Mouse (Mus musculus) ES-Bruce4 (cell line): ENCODE results near the gene Tdrd9. TPM values are rescaled to one million over a fixed set of nuclear protein-coding genes. Genes with fewer than 3 reads are reported as not detected.

Experiments
- H3K27ac ChIP-seq: 2 replicates; pipeline ENCODE4 v1.5.1; 2012; ENCODE audit warnings: low read length, inconsistent platforms; ENCODE audit not compliant: insufficient read depth
- H3K27me3 ChIP-seq: 2 replicates; pipeline ENCODE4 v1.6.1; 2012; ENCODE audit warnings: mild to moderate bottlenecking, low read length, inconsistent platforms; ENCODE audit not compliant: control insufficient read depth, poor library complexity, insufficient read depth, severe bottlenecking
- H3K36me3 ChIP-seq: 2 replicates; pipeline ENCODE4 v1.6.1; 2012; ENCODE audit warnings: inconsistent platforms, mild to moderate bottlenecking, low read length, moderate library complexity; ENCODE audit not compliant: control insufficient read depth, poor library complexity, insufficient read depth, severe bottlenecking
- H3K4me1 ChIP-seq: one replicate; pipeline ENCODE4 v1.8.1; 2011; ENCODE audit warnings: low read length; ENCODE audit not compliant: control insufficient read depth, insufficient read depth
- H3K4me3 ChIP-seq: 2 replicates; pipeline ENCODE4 v1.5.1; 2011; ENCODE audit warnings: low read depth, mild to moderate bottlenecking, low read length
- H3K9ac ChIP-seq: 2 replicates; pipeline ENCODE4 v1.6.1; 2012; ENCODE audit warnings: low read depth, mild to moderate bottlenecking, inconsistent platforms; ENCODE audit not compliant: poor library complexity, severe bottlenecking
- H3K9me3 ChIP-seq: replicated peaks from 2 replicates; pipeline ENCODE4 v1.6.1; 2012; ENCODE audit warnings: mild to moderate bottlenecking, low read length, inconsistent platforms; ENCODE audit not compliant: control insufficient read depth, poor library complexity, insufficient read depth, severe bottlenecking
- CTCF ChIP-seq: IDR thresholded peaks from one replicate; pipeline ENCODE4 v1.8.1; 2011; ENCODE audit warnings: low read depth, low read length
- EP300 ChIP-seq: IDR thresholded peaks from 2 replicates; pipeline ENCODE4 v1.6.1; 2011; ENCODE audit warnings: low read depth, low read length; ENCODE audit not compliant: insufficient read depth
- POLR2A ChIP-seq: IDR thresholded peaks from one replicate; pipeline ENCODE4 v1.8.1; 2011; ENCODE audit warnings: low read length; ENCODE audit not compliant: insufficient read depth
- polyA plus RNA-seq: library from polyadenylated mRNA; stranded (reverse); fragments of >200 nt; gene quantifications from 2 replicates; pipeline ENCODE4 v1.2.4, GENCODE M21; 2011; ENCODE audit warnings: low read depth; ENCODE audit not compliant: missing spikeins, insufficient read depth, insufficient read length

Tdrd9 gene
- polyA plus RNA-seq, 1 experiment, result not detected

GRCm38 (mm10) chr12:112091054-112091453 is 119.7 kb downstream of the Tdrd9 start:
- H3K4me3 ChIP-seq, result no peak overlapping the region
- no peak overlapping the region for H3K9ac ChIP-seq
- no peaks in the 10 kb centered on the region for H3K9me3 ChIP-seq
- H3K4me1 ChIP-seq, result no peaks in the 10 kb centered on the region
- H3K36me3 ChIP-seq, result no peaks in the 10 kb centered on the region
- no peak overlapping the region for H3K27ac ChIP-seq
- H3K27me3 ChIP-seq, result no peaks in the 10 kb centered on the region
- no peak for TF ChIP-seq POLR2A
- TF ChIP-seq CTCF, result peak; percentile 90
- no peak for TF ChIP-seq EP300

DNA sequence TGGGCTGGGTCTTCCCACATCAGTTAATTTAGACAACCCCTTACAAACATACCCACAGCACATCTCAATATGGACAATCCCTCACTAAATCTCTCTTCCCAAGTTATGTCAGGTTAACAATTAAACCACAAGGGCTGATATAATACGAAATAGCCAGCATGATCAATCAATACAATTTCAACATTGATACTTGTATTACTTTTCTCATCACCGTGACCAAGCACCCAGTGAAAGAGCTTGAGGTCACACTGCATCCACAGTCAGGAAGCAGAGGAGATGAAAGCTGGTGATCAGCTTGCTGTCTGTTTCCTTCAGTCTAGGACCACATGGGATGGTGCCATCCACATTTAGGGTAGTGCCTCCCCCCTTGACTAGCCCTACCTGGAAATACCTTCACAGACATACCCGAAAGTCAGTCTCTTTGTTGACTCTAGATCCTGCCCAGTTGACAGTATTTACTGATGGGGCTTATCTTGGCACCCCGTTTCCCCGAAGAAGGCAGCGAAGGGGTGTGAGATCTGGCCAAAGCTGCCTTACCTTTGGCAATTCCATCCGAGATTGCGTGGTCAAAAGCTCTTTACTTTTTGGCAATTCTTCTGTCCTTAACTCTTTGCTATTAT is 123.0 kb downstream of the Tdrd9 start:
- Histone ChIP-seq H3K36me3 (no peaks in the 10 kb centered on the region), H3K9me3 (no peaks in the 10 kb centered on the region), H3K4me3 (no peak overlapping the region), H3K27ac (no peak overlapping the region), H3K4me1 (no peaks in the 10 kb centered on the region), H3K27me3 (no peaks in the 10 kb centered on the region), H3K9ac (no peak overlapping the region)
- TF ChIP-seq POLR2A (no peak), EP300 (no peak), CTCF (no peak)

GRCm38 (mm10) chr12:112096051-112096732 is 124.8 kb downstream of the Tdrd9 start:
- Histone ChIP-seq H3K4me1 (no peaks in the 10 kb centered on the region), H3K36me3 (no peaks in the 10 kb centered on the region), H3K9me3 (no peaks in the 10 kb centered on the region), H3K4me3 (no peak overlapping the region), H3K9ac (no peak overlapping the region), H3K27me3 (no peaks in the 10 kb centered on the region), H3K27ac (no peak overlapping the region)
- TF ChIP-seq POLR2A, result no peak

DNA sequence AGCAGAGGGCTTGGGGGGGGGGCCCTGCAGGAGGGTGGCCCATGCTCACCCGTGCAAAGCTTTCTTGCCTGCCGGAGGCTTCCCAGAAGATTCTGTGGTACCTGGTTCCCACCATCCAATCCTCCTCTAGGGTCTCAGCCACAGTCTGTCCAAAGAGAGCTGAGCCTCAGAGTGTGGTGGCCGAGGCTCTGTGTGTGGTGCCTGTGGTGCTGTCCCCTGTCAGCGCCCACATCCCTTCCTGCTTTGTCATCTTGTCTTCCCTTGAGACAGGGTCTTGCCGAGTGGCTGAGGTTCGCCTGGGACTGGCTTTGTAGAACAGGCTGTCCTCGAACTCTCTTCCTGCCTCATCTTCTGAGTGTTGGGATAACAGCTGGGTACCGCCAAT is 125.4 kb downstream of the Tdrd9 start:
- no peaks in the 10 kb centered on the region for H3K27me3 ChIP-seq
- TF ChIP-seq CTCF, result no peak
- no peak for TF ChIP-seq EP300
- TF ChIP-seq POLR2A, result no peak
- no peaks in the 10 kb centered on the region for H3K36me3 ChIP-seq
- H3K27ac ChIP-seq, result no peak overlapping the region
- no peaks in the 10 kb centered on the region for H3K9me3 ChIP-seq
- no peaks in the 10 kb centered on the region for H3K4me1 ChIP-seq
- H3K4me3 ChIP-seq, result no peak overlapping the region
- no peak overlapping the region for H3K9ac ChIP-seq

DNA sequence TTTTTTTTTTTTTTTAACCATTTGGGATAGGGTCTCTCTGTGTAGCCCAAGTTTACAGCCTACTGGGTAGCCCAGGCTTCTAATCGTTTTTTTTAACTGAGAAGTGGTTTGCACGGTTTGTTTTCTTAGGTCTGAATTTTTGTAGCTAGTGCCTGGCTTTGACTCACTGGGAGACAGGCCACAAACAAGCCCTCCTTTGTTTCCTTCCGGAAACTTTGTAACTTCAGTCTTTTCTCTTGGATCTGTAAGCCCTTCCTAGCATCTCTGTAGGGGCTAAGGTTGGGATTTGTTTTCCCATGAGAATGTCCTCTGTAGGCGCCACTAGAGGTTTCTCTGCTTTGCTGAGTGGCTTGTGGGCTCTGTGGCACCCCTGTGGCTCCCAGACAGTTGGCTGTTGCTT is 128.7 kb downstream of the Tdrd9 start:
- Histone ChIP-seq H3K27ac (no peak overlapping the region), H3K4me1 (no peaks in the 10 kb centered on the region), H3K36me3 (no peaks in the 10 kb centered on the region), H3K9ac (no peak overlapping the region), H3K27me3 (no peaks in the 10 kb centered on the region), H3K9me3 (no peaks in the 10 kb centered on the region), H3K4me3 (no peak overlapping the region)
- TF ChIP-seq POLR2A (no peak), CTCF (no peak), EP300 (no peak)

DNA sequence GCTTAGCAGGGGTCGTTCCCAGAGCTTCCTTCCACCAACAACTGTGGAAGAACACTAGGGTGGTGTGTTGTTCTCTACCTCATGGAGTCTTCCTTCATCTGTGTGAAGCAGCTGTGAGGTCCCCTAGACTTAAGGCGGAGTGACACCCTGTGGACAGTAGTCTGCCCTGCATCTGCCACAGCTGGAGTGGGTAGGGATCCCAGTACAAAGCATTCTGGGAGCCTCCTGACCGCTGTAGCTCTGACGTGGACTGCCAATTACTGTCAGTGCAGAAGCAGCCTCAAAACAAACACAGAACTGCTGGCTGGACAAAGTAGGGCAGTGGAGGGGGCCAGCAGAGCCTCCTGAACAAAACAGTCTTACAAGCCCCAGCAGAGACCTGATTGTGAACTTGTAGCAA is 129.7 kb downstream of the Tdrd9 start:
- Histone ChIP-seq H3K4me3 (no peak overlapping the region), H3K27ac (no peak overlapping the region), H3K9me3 (no peaks in the 10 kb centered on the region), H3K36me3 (no peaks in the 10 kb centered on the region), H3K9ac (no peak overlapping the region), H3K27me3 (no peaks in the 10 kb centered on the region), H3K4me1 (no peaks in the 10 kb centered on the region)
- TF ChIP-seq CTCF (no peak), EP300 (no peak), POLR2A (no peak)
